Mouse (Mus musculus) hindbrain, embryonic 11.5 days (tissue): ENCODE measurements around the gene Slc38a9. TPM values are rescaled to one million over a fixed set of nuclear protein-coding genes. Genes with fewer than 3 reads are reported as not detected.

Source experiments
- ATAC-seq: fragments of 200-750 bp; cut with Nextera tagmentation; 2 replicates; pipeline ENCODE4 v1.8.0; 2017; ENCODE audit warnings: mild to moderate bottlenecking, moderate TSS enrichment, moderate library complexity; ENCODE audit not compliant: low FRiP score
- DNase-seq: peaks from one replicate; pipeline ENCODE4 v3.0.0-alpha.2; 2015; ENCODE audit warnings: low spot score
- H3K27ac ChIP-seq: fragments of 300-500 bp; sonication (generic); 2 replicates; pipeline ENCODE4 v1.5.1; 2014; ENCODE audit warnings: mild to moderate bottlenecking, low read depth, low read length
- H3K27me3 ChIP-seq: fragments of 300-500 bp; sonication (generic); 2 replicates; pipeline ENCODE4 v1.6.1; 2014; ENCODE audit warnings: mild to moderate bottlenecking, low read length, moderate library complexity, mixed read lengths; ENCODE audit not compliant: control insufficient read depth, insufficient read depth
- H3K36me3 ChIP-seq: fragments of 300-500 bp; sonication (generic); 2 replicates; pipeline ENCODE4 v1.6.1; 2014; ENCODE audit warnings: mild to moderate bottlenecking, low read length, moderate library complexity, mixed read lengths; ENCODE audit not compliant: control insufficient read depth, insufficient read depth
- H3K4me1 ChIP-seq: fragments of 300-500 bp; sonication (generic); replicated peaks from 2 replicates; pipeline ENCODE4 v1.6.1; 2014; ENCODE audit warnings: low read length, mixed read lengths; ENCODE audit not compliant: control insufficient read depth, insufficient read depth
- H3K4me2 ChIP-seq: fragments of 300-500 bp; sonication (generic); replicated peaks from 2 replicates; pipeline ENCODE4 v1.6.1; 2014; ENCODE audit warnings: mild to moderate bottlenecking, low read depth, low read length
- H3K4me3 ChIP-seq: fragments of 300-500 bp; sonication (generic); 2 replicates; pipeline ENCODE4 v1.5.1; 2014; ENCODE audit warnings: low read depth, low read length
- H3K9ac ChIP-seq: fragments of 300-500 bp; sonication (generic); 2 replicates; pipeline ENCODE4 v1.6.1; 2014; ENCODE audit warnings: low read depth, low read length
- H3K9me3 ChIP-seq: fragments of 300-500 bp; sonication (generic); 2 replicates; pipeline ENCODE4 v1.6.1; 2016; ENCODE audit warnings: low read length; ENCODE audit not compliant: control insufficient read depth
- WGBS: fragments of 180-500 bp; shearing (Covaris S2); extraction: QIAGEN DNeasy Blood & Tissue Kit; methylation state at CpG from one replicate; pipeline ENCODE4 v1.1.7; 2014; 5-methylcytosine and 5-hydroxymethylcytosine counted together
- polyA plus RNA-seq: library from polyadenylated mRNA; unstranded; fragments of >200 nt; fragmentation: Nextera tagmentation; extraction: Ambion mirVana; gene quantifications from 2 replicates; pipeline ENCODE4 v1.2.1, GENCODE M21; 2014

Slc38a9 gene
- polyA plus RNA-seq, 1 experiment from 2014 or later = 25.2 TPM

DNA sequence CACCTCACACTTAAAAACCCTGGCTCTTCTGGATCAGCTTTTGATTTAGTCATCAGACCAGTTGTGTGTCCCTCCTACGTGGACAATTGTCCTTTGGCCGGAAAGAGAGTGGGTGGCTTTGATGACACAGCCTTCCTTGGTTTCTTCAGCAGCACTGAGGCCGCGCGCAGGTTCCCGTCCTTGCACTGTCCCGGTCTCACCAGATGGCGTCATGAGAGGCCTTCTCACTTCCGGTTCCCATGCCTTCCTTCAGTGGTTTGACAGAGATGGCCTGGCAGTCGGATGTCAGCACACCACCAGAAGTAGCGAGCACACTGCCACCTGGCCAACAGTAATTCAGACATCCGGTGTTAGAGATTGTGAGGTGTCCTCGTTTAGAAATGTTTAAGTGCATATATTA is 11.2 kb downstream of the Slc38a9 start:
- Histone ChIP-seq H3K27ac (no peak overlapping the region), H3K27me3 (no peaks in the 10 kb centered on the region), H3K9ac (no peak overlapping the region), H3K4me3 (no peak overlapping the region), H3K36me3 (no peaks in the 10 kb centered on the region), H3K4me1 (no peaks in the 10 kb centered on the region), H3K4me2 (no peak overlapping the region), H3K9me3 (no peaks in the 10 kb centered on the region)
- 67% methylated on average over 13 of the region's 13 CpGs for WGBS
- no peak for DNase-seq
- ATAC-seq = no peak

DNA sequence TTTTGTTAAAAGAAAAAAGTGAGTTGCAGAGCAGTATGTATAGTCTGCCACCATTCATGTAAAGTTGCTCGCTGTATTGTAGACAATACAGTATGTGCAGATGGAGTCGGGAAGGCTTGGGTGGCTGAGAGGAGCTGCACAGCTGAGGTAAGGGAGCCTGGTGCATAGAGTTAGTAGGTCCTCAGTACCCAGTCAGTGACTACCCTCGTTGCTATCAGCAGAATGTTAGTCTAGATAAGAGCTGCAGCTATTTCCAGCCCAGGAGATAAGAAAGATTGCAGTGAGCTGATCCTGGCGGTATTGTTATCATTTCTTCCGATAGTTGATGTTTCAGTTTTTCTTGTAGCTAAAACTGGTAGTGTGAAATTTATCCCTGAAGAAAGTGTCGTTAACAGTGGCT is 12.2 kb downstream of the Slc38a9 start:
- Histone ChIP-seq H3K4me1 (no peaks in the 10 kb centered on the region), H3K27ac (no peak overlapping the region), H3K4me3 (no peak overlapping the region), H3K36me3 (no peaks in the 10 kb centered on the region), H3K9ac (no peak overlapping the region), H3K4me2 (no peak overlapping the region), H3K9me3 (no peaks in the 10 kb centered on the region), H3K27me3 (no peaks in the 10 kb centered on the region)
- 84% methylated on average over 6 of the region's 6 CpGs for WGBS
- ATAC-seq (no peak), DNase-seq (no peak)

DNA sequence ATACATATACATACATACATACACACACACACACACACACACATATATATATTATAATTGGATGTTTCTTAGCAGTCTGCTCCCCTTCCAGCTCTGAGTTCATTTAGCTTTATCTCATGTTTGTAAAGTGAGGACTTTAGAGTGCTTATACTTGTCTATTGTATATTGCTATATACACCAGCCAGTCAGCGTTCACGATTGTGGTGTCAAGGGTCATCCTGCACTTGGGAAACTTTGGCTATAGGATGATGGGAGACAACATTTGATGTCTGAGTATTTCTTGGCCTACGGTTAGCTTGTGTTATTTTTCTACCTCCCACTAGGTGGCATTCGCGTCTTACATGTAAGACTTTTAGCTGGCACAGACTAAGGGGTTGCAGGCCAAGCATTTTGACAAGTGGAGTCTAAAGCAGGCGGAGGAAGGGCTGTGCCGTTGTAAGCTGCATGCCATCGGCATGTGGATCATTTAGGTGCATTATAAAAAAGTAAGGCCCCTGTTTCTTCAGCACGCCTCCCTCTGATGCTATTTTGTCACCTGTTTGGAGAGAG is 13.4 kb downstream of the Slc38a9 start:
- H3K4me3 ChIP-seq = no peak overlapping the region
- DNase-seq = peak; percentile 75
- no peaks in the 10 kb centered on the region for H3K4me1 ChIP-seq
- H3K4me2 ChIP-seq = no peak overlapping the region
- H3K36me3 ChIP-seq = no peaks in the 10 kb centered on the region
- no peaks in the 10 kb centered on the region for H3K9me3 ChIP-seq
- H3K27me3 ChIP-seq = no peaks in the 10 kb centered on the region
- no peak overlapping the region for H3K9ac ChIP-seq
- WGBS = 23% methylated on average over 9 of the region's 9 CpGs
- H3K27ac ChIP-seq = no peak overlapping the region
- peak; percentile 57; the same call in 1 of the 2 replicates for ATAC-seq

DNA sequence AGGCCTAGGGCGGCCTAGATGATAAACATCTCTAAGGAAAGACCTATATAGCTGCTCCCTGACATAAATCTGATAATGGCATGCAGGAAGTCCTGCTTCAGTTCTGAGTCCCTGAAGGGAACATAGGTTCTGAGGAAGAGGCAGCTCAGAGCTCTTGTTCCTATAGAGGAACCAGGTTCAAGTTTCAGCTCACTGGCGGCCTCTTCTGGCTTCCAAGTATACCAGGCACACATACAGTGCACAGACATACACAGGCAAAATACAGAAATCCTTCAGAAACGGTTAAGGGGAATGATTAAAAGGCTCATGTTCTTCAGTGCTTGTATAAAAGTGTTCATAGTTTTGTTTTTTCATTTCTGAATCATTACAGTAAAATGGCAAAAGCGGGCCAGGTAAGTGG is 17.6 kb downstream of the Slc38a9 start:
- Histone ChIP-seq H3K9ac (no peak overlapping the region), H3K9me3 (no peaks in the 10 kb centered on the region), H3K4me1 (no peaks in the 10 kb centered on the region), H3K4me3 (no peak overlapping the region), H3K4me2 (no peak overlapping the region), H3K36me3 (no peaks in the 10 kb centered on the region), H3K27me3 (no peaks in the 10 kb centered on the region), H3K27ac (no peak overlapping the region)
- ATAC-seq (no peak), DNase-seq (peak; percentile 22)
- WGBS = 90% methylated on average over 4 of the region's 4 CpGs

DNA sequence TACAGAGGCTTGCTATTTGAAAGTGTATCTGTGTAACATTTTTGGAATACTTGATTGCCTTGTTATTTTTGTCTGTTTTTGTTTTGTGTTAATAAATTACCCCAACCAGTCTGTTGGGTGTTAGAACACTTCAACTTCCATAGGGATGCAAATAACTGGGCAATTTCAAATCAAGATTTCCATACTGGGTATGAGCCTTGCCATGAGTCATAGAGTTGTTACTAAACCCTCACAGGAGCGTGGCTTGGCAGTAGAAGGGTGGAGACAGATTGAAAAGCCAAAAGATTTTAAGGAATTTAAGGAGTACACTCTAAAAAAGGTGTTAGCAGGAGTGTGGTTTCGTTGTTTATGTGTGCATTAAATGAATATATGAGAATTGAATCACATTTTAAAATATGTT is 22.8 kb downstream of the Slc38a9 start:
- no peak overlapping the region for H3K4me3 ChIP-seq
- H3K9ac ChIP-seq = no peak overlapping the region
- ATAC-seq (no peak), DNase-seq (no peak)
- H3K4me1 ChIP-seq = no peaks in the 10 kb centered on the region
- H3K9me3 ChIP-seq = no peaks in the 10 kb centered on the region
- no peak overlapping the region for H3K27ac ChIP-seq
- no peak overlapping the region for H3K4me2 ChIP-seq
- no peaks in the 10 kb centered on the region for H3K27me3 ChIP-seq
- 84% methylated on average over 2 of the region's 2 CpGs for WGBS
- H3K36me3 ChIP-seq = no peaks in the 10 kb centered on the region

DNA sequence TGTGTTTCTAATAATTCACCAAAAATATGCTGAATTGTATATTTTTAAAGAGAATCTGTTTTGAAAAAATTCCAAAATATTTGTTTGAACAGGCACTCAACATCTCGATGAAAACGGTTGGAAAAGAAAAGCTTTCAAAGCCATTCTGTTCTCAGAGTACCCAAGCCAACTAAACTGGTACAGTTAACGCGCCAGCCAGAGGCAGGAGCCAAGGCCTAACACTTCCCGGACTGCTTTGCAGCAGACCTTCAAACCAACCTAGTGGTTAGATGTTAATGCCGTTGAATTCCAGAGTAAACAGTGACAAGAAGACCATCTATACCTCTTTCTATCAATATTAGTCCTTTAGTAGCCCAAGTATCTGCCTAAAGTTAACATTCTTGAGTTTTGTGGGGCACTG is 23.4 kb downstream of the Slc38a9 start:
- Histone ChIP-seq H3K9me3 (no peaks in the 10 kb centered on the region), H3K27ac (no peak overlapping the region), H3K4me1 (no peaks in the 10 kb centered on the region), H3K9ac (no peak overlapping the region), H3K36me3 (no peaks in the 10 kb centered on the region), H3K4me2 (no peak overlapping the region), H3K27me3 (no peaks in the 10 kb centered on the region), H3K4me3 (no peak overlapping the region)
- DNase-seq = no peak
- no peak for ATAC-seq
- 83% methylated on average over 6 of the region's 6 CpGs for WGBS

DNA sequence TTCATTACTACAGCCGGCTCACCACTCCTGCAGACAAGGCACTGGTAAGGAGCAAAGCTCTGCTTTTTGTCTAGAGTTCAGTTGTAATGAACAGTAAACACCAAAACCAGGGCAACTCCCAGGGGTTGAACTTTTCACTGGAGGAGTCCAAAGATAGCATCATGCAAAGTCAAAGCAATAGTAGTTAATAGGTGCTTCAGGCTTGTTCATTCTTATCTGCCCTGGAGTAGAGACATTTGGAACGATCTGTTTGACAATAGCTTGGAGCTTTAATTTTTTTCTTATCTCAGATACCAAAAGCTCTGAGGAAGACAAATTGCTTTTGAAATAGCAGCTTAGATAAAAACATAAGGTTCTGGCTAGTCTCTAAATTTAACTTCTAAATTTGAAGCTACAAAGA is 25.6 kb downstream of the Slc38a9 start:
- Histone ChIP-seq H3K36me3 (no peaks in the 10 kb centered on the region), H3K27me3 (no peaks in the 10 kb centered on the region), H3K4me1 (no peaks in the 10 kb centered on the region), H3K27ac (no peak overlapping the region), H3K4me2 (no peak overlapping the region), H3K9ac (no peak overlapping the region), H3K4me3 (no peak overlapping the region), H3K9me3 (no peaks in the 10 kb centered on the region)
- 95% methylated on average over 2 of the region's 2 CpGs for WGBS
- DNase-seq = no peak
- ATAC-seq = no peak

DNA sequence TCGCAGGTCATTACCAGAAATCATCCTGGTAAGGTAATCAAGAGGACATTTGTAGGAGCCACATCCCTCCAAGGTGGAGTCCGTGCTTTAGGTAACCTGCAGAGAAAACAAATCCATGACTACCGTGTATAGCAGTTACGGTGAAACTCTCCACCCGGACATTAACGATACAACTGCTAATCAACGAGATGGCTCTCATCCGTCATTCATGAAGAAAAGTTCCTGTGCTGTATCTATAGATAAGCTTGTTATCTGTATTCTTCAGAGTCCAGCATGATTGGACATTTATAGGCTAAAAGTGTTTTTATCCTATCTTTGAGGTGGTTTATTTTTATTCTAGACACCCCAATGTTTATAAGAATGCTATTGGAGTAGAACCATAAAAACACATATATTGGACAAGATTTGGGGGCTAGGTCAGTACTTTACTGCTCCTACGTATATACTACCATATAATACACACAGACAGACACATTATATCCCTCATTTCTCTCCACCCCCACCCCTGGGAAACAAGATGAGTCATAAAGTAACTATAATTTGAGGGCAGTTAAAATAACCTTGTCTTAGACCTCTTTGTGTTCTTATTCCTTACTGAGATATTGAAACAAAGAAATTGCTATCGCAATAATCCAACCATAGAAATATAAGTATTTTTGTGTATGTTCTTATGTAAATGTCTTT is 32.5 kb downstream of the Slc38a9 start:
- no peak for DNase-seq
- H3K36me3 ChIP-seq = peaks cover 3% of the 10 kb centered on the region; the same call in 1 of the 2 replicates
- no peak overlapping the region for H3K9ac ChIP-seq
- no peak overlapping the region for H3K4me2 ChIP-seq
- 96% methylated on average over 10 of the region's 10 CpGs for WGBS
- no peak overlapping the region for H3K27ac ChIP-seq
- H3K4me1 ChIP-seq = no peaks in the 10 kb centered on the region
- peaks cover 3% of the 10 kb centered on the region; the same call in 1 of the 2 replicates for H3K9me3 ChIP-seq
- no peak overlapping the region for H3K4me3 ChIP-seq
- H3K27me3 ChIP-seq = no peaks in the 10 kb centered on the region
- no peak for ATAC-seq

DNA sequence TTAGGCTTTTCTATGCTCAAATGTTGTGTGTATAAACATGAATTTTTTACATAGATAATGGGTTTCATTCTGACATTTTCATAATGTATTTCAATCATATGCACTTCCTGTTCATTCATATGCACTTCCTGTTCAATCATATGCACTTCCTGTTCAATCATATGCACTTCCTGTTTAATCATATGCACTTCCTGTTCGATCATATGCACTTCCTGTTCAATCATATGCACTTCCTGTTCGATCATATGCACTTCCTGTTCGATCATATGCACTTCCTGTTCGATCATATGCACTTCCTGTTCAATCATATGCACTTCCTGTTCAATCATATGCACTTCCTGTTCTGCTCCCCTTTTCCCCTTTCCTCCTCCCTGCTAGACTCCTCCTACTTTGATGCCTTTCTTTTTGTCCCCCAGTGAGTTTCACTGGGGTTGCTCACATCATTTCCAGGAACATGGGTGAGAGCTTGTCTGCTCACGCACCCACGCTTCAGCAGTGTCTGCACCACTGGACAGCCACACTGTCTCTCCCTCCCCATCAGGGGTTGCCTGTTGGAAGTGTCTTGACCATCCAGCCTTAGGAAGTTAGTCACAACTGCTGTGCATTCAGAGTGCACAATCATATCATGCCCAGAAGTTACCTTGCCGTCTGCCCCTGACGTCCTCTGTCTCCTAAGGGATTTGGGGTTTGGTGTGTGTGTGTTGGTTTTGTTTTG is 35.1 kb downstream of the Slc38a9 start:
- H3K4me1 ChIP-seq = no peaks in the 10 kb centered on the region
- peaks cover 3% of the 10 kb centered on the region; the same call in 1 of the 2 replicates for H3K36me3 ChIP-seq
- no peak overlapping the region for H3K9ac ChIP-seq
- H3K27ac ChIP-seq = no peak overlapping the region
- H3K4me2 ChIP-seq = no peak overlapping the region
- WGBS = 94% methylated on average over 8 of the region's 8 CpGs
- no peak overlapping the region for H3K4me3 ChIP-seq
- DNase-seq = no peak
- H3K27me3 ChIP-seq = no peaks in the 10 kb centered on the region
- ATAC-seq = no peak
- peaks cover 3% of the 10 kb centered on the region; the same call in 1 of the 2 replicates for H3K9me3 ChIP-seq
